In the genomic region with DNA sequence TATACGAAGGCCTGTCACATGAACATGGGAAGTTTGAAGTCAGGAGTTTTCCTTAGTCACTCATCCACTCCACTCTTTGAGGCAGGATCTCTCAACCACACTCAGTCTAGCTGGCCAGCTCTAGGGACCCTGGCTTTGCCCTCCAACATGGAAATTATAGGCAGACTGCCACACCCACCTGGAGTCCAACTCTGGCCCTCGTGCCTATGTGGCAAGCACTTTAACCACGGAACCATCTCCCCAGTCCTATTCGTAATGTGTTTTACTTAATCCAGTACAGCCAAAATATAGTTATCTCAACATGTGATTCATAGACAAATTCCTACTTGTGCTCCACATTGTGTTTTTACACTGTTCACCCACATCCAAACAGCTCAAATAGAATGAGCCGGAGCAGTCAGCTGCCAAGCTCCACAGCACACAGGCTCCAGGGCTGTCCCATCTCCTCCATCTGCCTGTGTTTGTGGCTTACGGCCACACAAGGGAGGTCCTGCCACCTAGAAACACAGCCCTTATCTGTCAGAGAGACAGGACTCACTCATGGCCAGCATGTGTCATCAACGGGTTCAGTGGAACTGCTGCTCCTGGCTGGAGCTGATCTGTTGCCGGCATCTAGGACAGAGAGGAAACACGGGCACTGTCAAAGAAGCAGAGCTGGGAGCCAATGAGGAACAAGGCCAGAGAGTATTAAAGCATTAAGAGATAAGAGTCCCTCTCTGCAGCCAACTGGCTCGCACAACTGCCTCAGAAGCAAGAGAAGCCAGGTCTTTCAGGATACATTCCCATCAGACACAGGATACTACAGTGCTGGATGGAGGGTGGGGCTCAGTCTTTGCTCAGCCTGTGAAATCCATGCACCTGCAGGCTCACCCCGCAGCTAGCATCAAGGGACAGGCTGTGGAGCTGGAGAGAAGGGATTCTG, we compare ENCODE assay signal across 7 mouse cellular contexts. TPM values are rescaled to one million over a fixed set of nuclear protein-coding genes. Genes with fewer than 3 reads are reported as not detected.
DNase-seq lines count a peak whose midpoint lies in the region; ATAC-seq and TF ChIP-seq lines count a peak whose summit lies in the region.

No protein-coding gene starts in this region.

- no peaks in the 10 kb centered on the region for H3K27me3 ChIP-seq in midbrain, embryonic 14.5 days (ENCODE audit: control insufficient read depth, insufficient read depth, low read length)
- H3K27me3 ChIP-seq in midbrain, embryonic 11.5 days (ENCODE audit: control insufficient read depth, insufficient read depth, low read length), result no peaks in the 10 kb centered on the region
- H3K27me3 ChIP-seq in forebrain, postnatal 0 days (ENCODE audit: insufficient read depth, low read length), result no peaks in the 10 kb centered on the region
- H3K27me3 ChIP-seq in kidney, embryonic 16.5 days (ENCODE audit: insufficient read depth, low read length), result no peaks in the 10 kb centered on the region
- H3K27me3 ChIP-seq in midbrain, embryonic 16.5 days (ENCODE audit: control insufficient read depth, insufficient read depth, low read depth, low read length), result no peaks in the 10 kb centered on the region

- no peaks in the 10 kb centered on the region for H3K9me3 ChIP-seq in midbrain, embryonic 14.5 days (ENCODE audit: control insufficient read depth, low read length)
- no peaks in the 10 kb centered on the region for H3K9me3 ChIP-seq in midbrain, embryonic 11.5 days (ENCODE audit: control insufficient read depth, low read length)
- no peaks in the 10 kb centered on the region for H3K9me3 ChIP-seq in forebrain, postnatal 0 days (ENCODE audit: low read length)
- no peaks in the 10 kb centered on the region for H3K9me3 ChIP-seq in kidney, embryonic 16.5 days (ENCODE audit: low read length)
- no peaks in the 10 kb centered on the region for H3K9me3 ChIP-seq in midbrain, embryonic 16.5 days (replicated peaks; ENCODE audit: control insufficient read depth, low read length, poor library complexity, severe bottlenecking)

- ATAC-seq in midbrain, embryonic 14.5 days (ENCODE audit: low FRiP score, low TSS enrichment), result no peak
- no peak for ATAC-seq in midbrain, embryonic 11.5 days (ENCODE audit: low FRiP score)
- ATAC-seq in forebrain, postnatal 0 days, result peak; percentile 62
- no peak for ATAC-seq in kidney, embryonic 16.5 days (ENCODE audit: low FRiP score, low TSS enrichment)
- no peak for ATAC-seq in midbrain, embryonic 16.5 days

- TF ChIP-seq CTCF in forebrain, postnatal 0 days (IDR thresholded peaks at IDR 0.05; ENCODE audit: low read depth), result no peak

- 0 out of 2 replicates have a peak, but pooled peaks cover 4% of the 10 kb centered on the region for H3K4me1 ChIP-seq in midbrain, embryonic 14.5 days (ENCODE audit: control insufficient read depth, insufficient read depth, low read length)
- no peaks in the 10 kb centered on the region; the same call in 1 of the 2 replicates for H3K4me1 ChIP-seq in midbrain, embryonic 11.5 days (ENCODE audit: control insufficient read depth, insufficient read depth, low read length)
- H3K4me1 ChIP-seq in forebrain, postnatal 0 days (ENCODE audit: insufficient read depth), result peaks cover 15% of the 10 kb centered on the region; the same call in 1 of the 2 replicates
- peaks cover 39% of the 10 kb centered on the region for H3K4me1 ChIP-seq in kidney, embryonic 16.5 days (ENCODE audit: insufficient read depth, low read length)
- H3K4me1 ChIP-seq in midbrain, embryonic 16.5 days (ENCODE audit: control insufficient read depth, insufficient read depth, low read length), result peaks cover 5% of the 10 kb centered on the region

- H3K4me2 ChIP-seq in midbrain, embryonic 14.5 days (ENCODE audit: low read length), result no peak overlapping the region
- H3K4me2 ChIP-seq in midbrain, embryonic 11.5 days, result no peak overlapping the region
- 0 out of 2 replicates have a peak overlapping the region, but pooled peaks have one; percentile 13 for H3K4me2 ChIP-seq in forebrain, postnatal 0 days (ENCODE audit: low read depth)
- no peak overlapping the region for H3K4me2 ChIP-seq in kidney, embryonic 16.5 days (replicated peaks; ENCODE audit: low read depth, low read length)
- H3K4me2 ChIP-seq in midbrain, embryonic 16.5 days (ENCODE audit: low read length), result no peak overlapping the region

- DNase-seq in midbrain, embryonic 14.5 days, result no peak
- DNase-seq in midbrain, embryonic 11.5 days (ENCODE audit: low spot score, missing footprints), result no peak
- peak; percentile 69 for DNase-seq in cerebellum, adult 11-12 months
- peak; percentile 39 for DNase-seq in forebrain, postnatal 0 days
- DNase-seq in embryo, embryonic 10.5 days (ENCODE audit: low spot score), result no peak

- H3K4me3 ChIP-seq in midbrain, embryonic 14.5 days (replicated peaks; ENCODE audit: low read depth, low read length), result no peak overlapping the region
- no peak overlapping the region for H3K4me3 ChIP-seq in midbrain, embryonic 11.5 days (ENCODE audit: low read depth, low read length)
- H3K4me3 ChIP-seq in forebrain, postnatal 0 days (ENCODE audit: low read depth, low read length), result no peak overlapping the region
- H3K4me3 ChIP-seq in kidney, embryonic 16.5 days (ENCODE audit: low read length), result no peak overlapping the region
- no peak overlapping the region for H3K4me3 ChIP-seq in midbrain, embryonic 16.5 days (ENCODE audit: low read depth, low read length)

- H3K27ac ChIP-seq in midbrain, embryonic 14.5 days (replicated peaks; ENCODE audit: low read depth, low read length), result 0 out of 2 replicates have a peak overlapping the region, but pooled peaks have one; percentile 6
- H3K27ac ChIP-seq in midbrain, embryonic 11.5 days (ENCODE audit: low read depth, low read length), result no peak overlapping the region
- peak overlapping the region; percentile 29; the same call in 1 of the 2 replicates for H3K27ac ChIP-seq in forebrain, postnatal 0 days (ENCODE audit: low read depth, low read length)
- peak overlapping the region; percentile 11; the same call in 1 of the 2 replicates for H3K27ac ChIP-seq in kidney, embryonic 16.5 days (ENCODE audit: low read length)
- 0 out of 2 replicates have a peak overlapping the region, but pooled peaks have one; percentile 17 for H3K27ac ChIP-seq in midbrain, embryonic 16.5 days (ENCODE audit: low read length)

- peaks cover 13% of the 10 kb centered on the region; the same call in 1 of the 2 replicates for H3K36me3 ChIP-seq in midbrain, embryonic 14.5 days (ENCODE audit: control insufficient read depth, insufficient read depth, low read length)
- no peaks in the 10 kb centered on the region; the same call in none of the 2 replicates for H3K36me3 ChIP-seq in midbrain, embryonic 11.5 days (ENCODE audit: control insufficient read depth, insufficient read depth, low read length)
- peaks cover 5% of the 10 kb centered on the region; the same call in 1 of the 2 replicates for H3K36me3 ChIP-seq in forebrain, postnatal 0 days (ENCODE audit: insufficient read depth)
- 0 out of 2 replicates have a peak, but pooled peaks cover 8% of the 10 kb centered on the region for H3K36me3 ChIP-seq in kidney, embryonic 16.5 days (ENCODE audit: insufficient read depth, low read length)
- H3K36me3 ChIP-seq in midbrain, embryonic 16.5 days (ENCODE audit: control insufficient read depth, insufficient read depth, low read length), result peaks cover 3% of the 10 kb centered on the region; the same call in 1 of the 2 replicates

- 84% methylated on average over 11 of the region's 11 CpGs for WGBS in midbrain, embryonic 14.5 days
- WGBS in midbrain, embryonic 11.5 days, result 91% methylated on average over 11 of the region's 11 CpGs
- WGBS in forebrain, postnatal 0 days, result 67% methylated on average over 11 of the region's 11 CpGs
- WGBS in kidney, embryonic 16.5 days, result 70% methylated on average over 11 of the region's 11 CpGs
- WGBS in midbrain, embryonic 16.5 days, result 76% methylated on average over 11 of the region's 11 CpGs

- no peak overlapping the region for H3K9ac ChIP-seq in midbrain, embryonic 14.5 days (replicated peaks; ENCODE audit: low read length)
- no peak overlapping the region for H3K9ac ChIP-seq in midbrain, embryonic 11.5 days (ENCODE audit: low read length)
- H3K9ac ChIP-seq in forebrain, postnatal 0 days, result no peak overlapping the region
- no peak overlapping the region for H3K9ac ChIP-seq in kidney, embryonic 16.5 days (replicated peaks; ENCODE audit: low read length)
- no peak overlapping the region for H3K9ac ChIP-seq in midbrain, embryonic 16.5 days (ENCODE audit: low read depth, low read length)

RNA-seq across cellular contexts. Expression of a gene that starts 10.0 kb away (rescaled TPM):
- 21.6 and 26.2 TPM in 2 replicates for polyA plus RNA-seq in midbrain, embryonic 14.5 days (2014; fragmentation: Nextera tagmentation; extraction: Ambion mirVana)
- 24.7 and 25.5 TPM in 2 replicates for polyA plus RNA-seq in midbrain, embryonic 11.5 days (2014; fragmentation: Nextera tagmentation; extraction: Ambion mirVana)
- total RNA-seq in forebrain, postnatal 0 days (2014; rRNA removed), result 27.4 and 39.1 TPM in 2 replicates
- polyA plus RNA-seq in forebrain, postnatal 0 days (2015; fragmentation: Nextera tagmentation; extraction: Ambion mirVana), result 16.4 and 23.1 TPM in 2 replicates
- polyA plus RNA-seq in kidney, embryonic 16.5 days (2015; fragmentation: Nextera tagmentation; extraction: Ambion mirVana), result 35.1 and 38.6 TPM in 2 replicates
- 25.7 and 28.1 TPM in 2 replicates for polyA plus RNA-seq in midbrain, embryonic 16.5 days (2015; fragmentation: Nextera tagmentation; extraction: Ambion mirVana)

RNA-seq across cellular contexts. Expression of a gene that starts 51.2 kb away (rescaled TPM):
- 0.09 and 3.6 TPM in 2 replicates for polyA plus RNA-seq in midbrain, embryonic 14.5 days (2014; fragmentation: Nextera tagmentation; extraction: Ambion mirVana)
- 0.14 and 0.18 TPM in 2 replicates for polyA plus RNA-seq in midbrain, embryonic 11.5 days (2014; fragmentation: Nextera tagmentation; extraction: Ambion mirVana)
- 1.1 TPM in 2 replicates for total RNA-seq in forebrain, postnatal 0 days (2014; rRNA removed)
- polyA plus RNA-seq in forebrain, postnatal 0 days (2015; fragmentation: Nextera tagmentation; extraction: Ambion mirVana), result 0.91 and 1.7 TPM in 2 replicates
- 27.3 and 28.0 TPM in 2 replicates for polyA plus RNA-seq in kidney, embryonic 16.5 days (2015; fragmentation: Nextera tagmentation; extraction: Ambion mirVana)
- 0.40 and 0.54 TPM in 2 replicates for polyA plus RNA-seq in midbrain, embryonic 16.5 days (2015; fragmentation: Nextera tagmentation; extraction: Ambion mirVana)

Comparison
In these comparisons a context has a peak if more than half of its experiments do, and no peak if none do; other contexts are left out.
1. DNase-seq: peak in cerebellum, adult 11-12 months (single experiment) and forebrain, postnatal 0 days (single experiment); none in midbrain, embryonic 14.5 days (single experiment), midbrain, embryonic 11.5 days (single experiment) and embryo, embryonic 10.5 days (single experiment).